Mouse (Mus musculus): ENCODE measurements around the gene Gna15. TPM values are rescaled to one million over a fixed set of nuclear protein-coding genes. Genes with fewer than 3 reads are reported as not detected.
A peak's percentile ranks its signal among the peaks of the same experiment; 100 is the strongest.

Gene Gna15
- polyA plus RNA-seq, 1 experiment from 2014 or later, result 1.1 TPM

GRCm38 (mm10) chr10:81537429-81537828 lies 13.4 kb upstream of the Gna15 start:
- no peaks in the 10 kb centered on the region for H3K9me3 ChIP-seq (ENCODE audit: control insufficient read depth, low read length)
- no peak overlapping the region for H3K4me2 ChIP-seq (ENCODE audit: low read length)
- H3K36me3 ChIP-seq (ENCODE audit: control insufficient read depth, insufficient read depth, low read length), result peaks cover 4% of the 10 kb centered on the region
- H3K27ac ChIP-seq (ENCODE audit: low read depth, low read length), result no peak overlapping the region
- no peaks in the 10 kb centered on the region for H3K27me3 ChIP-seq (replicated peaks; ENCODE audit: control insufficient read depth, insufficient read depth, low read length)
- H3K4me1 ChIP-seq (ENCODE audit: control insufficient read depth, insufficient read depth, low read depth, low read length), result peaks cover 13% of the 10 kb centered on the region
- no peak for ATAC-seq
- no peak overlapping the region for H3K4me3 ChIP-seq (ENCODE audit: low read length)
- WGBS, result 93% methylated on average over 2 of the region's 2 CpGs
- H3K9ac ChIP-seq (ENCODE audit: low read depth, low read length), result no peak overlapping the region

GRCm38 (mm10) chr10:81536734-81537133 lies 12.7 kb upstream of the Gna15 start:
- Histone ChIP-seq H3K27ac (ENCODE audit: low read depth, low read length) (no peak overlapping the region), H3K36me3 (ENCODE audit: control insufficient read depth, insufficient read depth, low read length) (peaks cover 4% of the 10 kb centered on the region), H3K4me1 (ENCODE audit: control insufficient read depth, insufficient read depth, low read depth, low read length) (peaks cover 7% of the 10 kb centered on the region), H3K9ac (ENCODE audit: low read depth, low read length) (no peak overlapping the region), H3K9me3 (ENCODE audit: control insufficient read depth, low read length) (no peaks in the 10 kb centered on the region), H3K27me3 (replicated peaks; ENCODE audit: control insufficient read depth, insufficient read depth, low read length) (no peaks in the 10 kb centered on the region), H3K4me3 (ENCODE audit: low read length) (no peak overlapping the region), H3K4me2 (ENCODE audit: low read length) (no peak overlapping the region)
- WGBS, result 81% methylated on average over 6 of the region's 6 CpGs
- no peak for ATAC-seq

GRCm38 (mm10) chr10:81534826-81535225 lies 10.8 kb upstream of the Gna15 start:
- H3K4me3 ChIP-seq (ENCODE audit: low read length), result no peak overlapping the region
- no peaks in the 10 kb centered on the region for H3K4me1 ChIP-seq (ENCODE audit: control insufficient read depth, insufficient read depth, low read depth, low read length)
- ATAC-seq, result no peak
- H3K36me3 ChIP-seq (ENCODE audit: control insufficient read depth, insufficient read depth, low read length), result peaks cover 17% of the 10 kb centered on the region
- H3K9me3 ChIP-seq (ENCODE audit: control insufficient read depth, low read length), result no peaks in the 10 kb centered on the region
- WGBS, result 68% methylated on average over 16 of the region's 16 CpGs
- H3K4me2 ChIP-seq (ENCODE audit: low read length), result no peak overlapping the region
- H3K27me3 ChIP-seq (replicated peaks; ENCODE audit: control insufficient read depth, insufficient read depth, low read length), result no peaks in the 10 kb centered on the region
- no peak overlapping the region for H3K27ac ChIP-seq (ENCODE audit: low read depth, low read length)
- H3K9ac ChIP-seq (ENCODE audit: low read depth, low read length), result no peak overlapping the region

- H3K9me3 ChIP-seq (ENCODE audit: control insufficient read depth, low read length), result no peaks in the 10 kb centered on the region
- 0 out of 2 replicates have a peak, but pooled peaks have one; percentile 35 for ATAC-seq
- H3K4me2 ChIP-seq (ENCODE audit: low read length), result no peak overlapping the region
- peaks cover 20% of the 10 kb centered on the region for H3K36me3 ChIP-seq (ENCODE audit: control insufficient read depth, insufficient read depth, low read length)
- H3K27me3 ChIP-seq (replicated peaks; ENCODE audit: control insufficient read depth, insufficient read depth, low read length), result 0 out of 2 replicates have a peak, but pooled peaks cover 2% of the 10 kb centered on the region
- 17% methylated on average over 14 of the region's 14 CpGs for whole genome bisulfite sequencing
- H3K27ac ChIP-seq (ENCODE audit: low read depth, low read length), result no peak overlapping the region
- H3K9ac ChIP-seq (ENCODE audit: low read depth, low read length), result no peak overlapping the region
- no peak overlapping the region for H3K4me3 ChIP-seq (ENCODE audit: low read length)
- H3K4me1 ChIP-seq (ENCODE audit: control insufficient read depth, insufficient read depth, low read depth, low read length), result no peaks in the 10 kb centered on the region
These were observed 2.8 kb upstream of the Gna15 start for GRCm38 (mm10) chr10:81526779-81527178.

- no peak for ATAC-seq
- Histone ChIP-seq H3K27ac (ENCODE audit: low read depth, low read length) (no peak overlapping the region), H3K4me2 (ENCODE audit: low read length) (no peak overlapping the region), H3K27me3 (replicated peaks; ENCODE audit: control insufficient read depth, insufficient read depth, low read length) (0 out of 2 replicates have a peak, but pooled peaks cover 2% of the 10 kb centered on the region), H3K9me3 (ENCODE audit: control insufficient read depth, low read length) (no peaks in the 10 kb centered on the region), H3K4me3 (ENCODE audit: low read length) (no peak overlapping the region), H3K36me3 (ENCODE audit: control insufficient read depth, insufficient read depth, low read length) (peaks cover 10% of the 10 kb centered on the region), H3K4me1 (ENCODE audit: control insufficient read depth, insufficient read depth, low read depth, low read length) (no peaks in the 10 kb centered on the region), H3K9ac (ENCODE audit: low read depth, low read length) (no peak overlapping the region)
- 60% methylated on average over 12 of the region's 13 CpGs for WGBS
These were observed 1.1 kb upstream of the Gna15 start for GRCm38 (mm10) chr10:81525017-81525694.

GRCm38 (mm10) chr10:81523570-81523969 lies 455 bp downstream of the Gna15 start:
- Histone ChIP-seq H3K4me1 (ENCODE audit: control insufficient read depth, insufficient read depth, low read depth, low read length) (no peaks in the 10 kb centered on the region), H3K4me3 (ENCODE audit: low read length) (no peak overlapping the region), H3K9me3 (ENCODE audit: control insufficient read depth, low read length) (no peaks in the 10 kb centered on the region), H3K27ac (ENCODE audit: low read depth, low read length) (no peak overlapping the region), H3K27me3 (replicated peaks; ENCODE audit: control insufficient read depth, insufficient read depth, low read length) (peaks cover 6% of the 10 kb centered on the region; the same call in 1 of the 2 replicates), H3K4me2 (ENCODE audit: low read length) (no peak overlapping the region), H3K36me3 (ENCODE audit: control insufficient read depth, insufficient read depth, low read length) (no peaks in the 10 kb centered on the region), H3K9ac (ENCODE audit: low read depth, low read length) (0 out of 2 replicates have a peak overlapping the region, but pooled peaks have one; percentile 24)
- 25% methylated on average over 19 of the region's 19 CpGs for WGBS
- no peak for ATAC-seq

GRCm38 (mm10) chr10:81523142-81523541 lies 883 bp downstream of the Gna15 start:
- H3K9ac ChIP-seq (ENCODE audit: low read depth, low read length), result no peak overlapping the region
- no peak for ATAC-seq
- 83% methylated on average over 6 of the region's 6 CpGs for WGBS

GRCm38 (mm10) chr10:81519978-81520365 lies 4.1 kb downstream of the Gna15 start:
- Histone ChIP-seq H3K4me2 (ENCODE audit: low read length) (no peak overlapping the region), H3K36me3 (ENCODE audit: control insufficient read depth, insufficient read depth, low read length) (no peaks in the 10 kb centered on the region), H3K27ac (ENCODE audit: low read depth, low read length) (no peak overlapping the region), H3K4me1 (ENCODE audit: control insufficient read depth, insufficient read depth, low read depth, low read length) (no peaks in the 10 kb centered on the region), H3K9me3 (ENCODE audit: control insufficient read depth, low read length) (no peaks in the 10 kb centered on the region), H3K4me3 (ENCODE audit: low read length) (no peak overlapping the region), H3K9ac (ENCODE audit: low read depth, low read length) (no peak overlapping the region), H3K27me3 (replicated peaks; ENCODE audit: control insufficient read depth, insufficient read depth, low read length) (peaks cover 6% of the 10 kb centered on the region; the same call in 1 of the 2 replicates)
- no peak for ATAC-seq
- 70% methylated on average over 3 of the region's 3 CpGs for WGBS

More at GRCm38 (mm10) chr10:81523142-81523541, 883 bp downstream of the Gna15 start:
- H3K27ac ChIP-seq (ENCODE audit: low read depth, low read length), result no peak overlapping the region
- H3K9me3 ChIP-seq (ENCODE audit: control insufficient read depth, low read length), result no peaks in the 10 kb centered on the region
- no peaks in the 10 kb centered on the region for H3K36me3 ChIP-seq (ENCODE audit: control insufficient read depth, insufficient read depth, low read length)
- no peaks in the 10 kb centered on the region for H3K4me1 ChIP-seq (ENCODE audit: control insufficient read depth, insufficient read depth, low read depth, low read length)
- no peak overlapping the region for H3K4me2 ChIP-seq (ENCODE audit: low read length)
- peaks cover 6% of the 10 kb centered on the region; the same call in 1 of the 2 replicates for H3K27me3 ChIP-seq (replicated peaks; ENCODE audit: control insufficient read depth, insufficient read depth, low read length)
- no peak overlapping the region for H3K4me3 ChIP-seq (ENCODE audit: low read length)

GRCm38 (mm10) chr10:81519227-81519977 lies 4.6 kb downstream of the Gna15 start:
- H3K27me3 ChIP-seq (replicated peaks; ENCODE audit: control insufficient read depth, insufficient read depth, low read length), result peaks cover 6% of the 10 kb centered on the region; the same call in 1 of the 2 replicates
- H3K36me3 ChIP-seq (ENCODE audit: control insufficient read depth, insufficient read depth, low read length), result no peaks in the 10 kb centered on the region
- H3K4me3 ChIP-seq (ENCODE audit: low read length), result no peak overlapping the region
- no peak for ATAC-seq
- no peak overlapping the region for H3K9ac ChIP-seq (ENCODE audit: low read depth, low read length)
- no peak overlapping the region for H3K4me2 ChIP-seq (ENCODE audit: low read length)
- WGBS, result 85% methylated on average over 6 of the region's 6 CpGs
- no peaks in the 10 kb centered on the region for H3K4me1 ChIP-seq (ENCODE audit: control insufficient read depth, insufficient read depth, low read depth, low read length)
- H3K27ac ChIP-seq (ENCODE audit: low read depth, low read length), result no peak overlapping the region
- H3K9me3 ChIP-seq (ENCODE audit: control insufficient read depth, low read length), result no peaks in the 10 kb centered on the region

Measured in hindbrain, embryonic 16.5 days (tissue).